Mouse (Mus musculus) heart, adult 2 months (tissue): Measurements from ENCODE around the gene Nol9. TPM values are rescaled to one million over a fixed set of nuclear protein-coding genes. Genes with fewer than 3 reads are reported as not detected.

Experiments
- DNase-seq, 2 experiments: peaks; one replicate each; pipeline ENCODE4 v3.0.0; 2021
- H3K27ac ChIP-seq: fragments of 200-600 bp; 2 replicates; pipeline ENCODE4 v1.8.1; 2022
- H3K27me3 ChIP-seq: fragments of 200-500 bp; 2 replicates; pipeline ENCODE4 v1.6.1; 2012; ENCODE audit warnings: mild to moderate bottlenecking, low read length, inconsistent platforms, mixed read lengths; ENCODE audit not compliant: control insufficient read depth, insufficient read depth
- H3K36me3 ChIP-seq: fragments of 200-500 bp; 2 replicates; pipeline ENCODE4 v1.6.1; 2012; ENCODE audit warnings: low read length, inconsistent platforms; ENCODE audit not compliant: control insufficient read depth, insufficient read depth
- H3K4me1 ChIP-seq: fragments of 200-500 bp; 2 replicates; pipeline ENCODE4 v1.6.1; 2011; ENCODE audit warnings: low read length; ENCODE audit not compliant: control insufficient read depth, insufficient read depth
- H3K4me3 ChIP-seq: fragments of 200-600 bp; 2 replicates; pipeline ENCODE4 v1.8.1; 2022
- H3K79me2 ChIP-seq: fragments of 200-500 bp; replicated peaks from 2 replicates; pipeline ENCODE4 v1.6.1; 2012; ENCODE audit warnings: mild to moderate bottlenecking, inconsistent platforms, low read length, moderate library complexity, mixed read lengths; ENCODE audit not compliant: control insufficient read depth, insufficient read depth
- H3K9ac ChIP-seq: fragments of 200-500 bp; 2 replicates; pipeline ENCODE4 v1.6.1; 2012; ENCODE audit warnings: low read depth, mild to moderate bottlenecking, control low read depth, inconsistent platforms, low read length, mixed read lengths
- CTCF ChIP-seq: fragments of 200-600 bp; IDR thresholded peaks from 2 replicates; pipeline ENCODE4 v1.8.1; 2022; ENCODE audit warnings: antibody characterized with exemption, mild to moderate bottlenecking, moderate library complexity
- EP300 ChIP-seq: fragments of 200-500 bp; IDR thresholded peaks from 2 replicates; pipeline ENCODE4 v1.6.1; 2011; ENCODE audit warnings: low read depth, low read length, control low read depth; ENCODE audit not compliant: insufficient read depth
- POLR2A ChIP-seq: fragments of 200-500 bp; IDR thresholded peaks from 2 replicates; pipeline ENCODE4 v1.6.1; 2011; ENCODE audit warnings: mild to moderate bottlenecking, low read depth, low read length, control low read depth; ENCODE audit not compliant: insufficient read depth
- WGBS: fragments of 180-500 bp; shearing (Covaris S2); methylation state at CpG from one replicate; pipeline ENCODE4 v1.1.7; 2018; 5-methylcytosine and 5-hydroxymethylcytosine counted together
- intact Hi-C: fragments of 180-260 bp; cut with DNase I; formaldehyde crosslinking; loops from one replicate; pipeline ENCODE4 v1.15.1; 2025
- polyA plus RNA-seq: library from polyadenylated mRNA; depleted of rRNA; stranded (reverse); fragments of >200 nt; gene quantifications from 2 replicates; pipeline ENCODE4 v1.2.3, GENCODE M21; 2012
- total RNA-seq, 2 experiments: library from RNA; stranded (reverse); gene quantifications; 2 replicates each; pipeline ENCODE4 v1.2.3; 2021

The Nol9 gene
- total and polyA plus RNA-seq, 3 experiments = 7.3 to 9.8 (median 9.7) TPM

DNA sequence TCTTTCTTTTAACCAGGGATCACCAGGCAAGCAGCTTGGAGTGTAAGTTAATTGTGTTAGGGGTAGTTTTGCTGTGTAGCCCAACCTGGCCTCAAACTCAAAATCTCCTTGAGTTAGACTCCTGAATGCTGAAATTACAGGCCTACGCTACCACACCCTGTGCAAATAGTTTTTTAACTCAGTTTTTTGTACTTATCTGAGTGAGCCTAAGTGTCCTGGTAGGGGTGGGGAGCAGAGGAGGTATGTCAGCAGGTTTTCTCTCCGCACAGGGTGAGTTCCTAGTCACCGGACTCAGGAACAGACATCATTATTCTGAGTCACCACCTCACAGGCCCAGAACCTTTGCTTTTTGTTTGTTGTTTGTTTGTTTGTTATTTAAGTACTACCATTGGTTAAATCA lies 37.1 kb upstream of the Nol9 start:
- Histone ChIP-seq H3K36me3 (no peaks in the 10 kb centered on the region; the same call in 1 of the 2 replicates), H3K4me3 (no peak overlapping the region), H3K9ac (no peak overlapping the region), H3K27me3 (no peaks in the 10 kb centered on the region), H3K27ac (no peak overlapping the region), H3K79me2 (no peaks in the 10 kb centered on the region), H3K4me1 (no peaks in the 10 kb centered on the region)
- intact Hi-C loops = loop anchor here (2.0 kb wide), 1 partner anchor 19 kb away; no protein-coding TSS in a partner anchor
- TF ChIP-seq CTCF = no peak
- no peak for TF ChIP-seq POLR2A
- WGBS = 96% methylated on average over 3 of the region's 3 CpGs
- DNase-seq = no peak

DNA sequence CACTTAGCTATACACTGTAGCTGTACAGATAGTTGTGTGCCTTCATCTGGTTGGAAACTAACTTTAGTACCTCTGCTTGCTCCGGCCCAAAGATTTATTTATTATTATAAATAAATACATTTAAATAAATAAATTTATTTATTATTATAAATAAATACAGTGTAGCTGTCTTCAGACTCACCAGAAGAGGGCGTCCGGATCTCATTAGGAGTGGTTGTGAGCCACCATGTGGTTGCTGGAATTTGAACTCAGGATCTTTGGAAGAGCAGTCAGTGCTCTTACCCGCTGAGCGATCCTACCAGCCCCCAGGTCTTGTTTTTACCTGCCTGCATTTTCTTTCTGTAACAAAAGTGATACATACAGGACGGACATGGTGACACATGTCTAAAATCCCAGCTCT lies 33.0 kb upstream of the Nol9 start:
- no peak overlapping the region for H3K27ac ChIP-seq
- H3K4me3 ChIP-seq = no peak overlapping the region
- DNase-seq = no peak
- H3K4me1 ChIP-seq = peaks cover 8% of the 10 kb centered on the region
- intact Hi-C loops = no loop called here
- no peaks in the 10 kb centered on the region for H3K36me3 ChIP-seq
- TF ChIP-seq CTCF = peak; percentile 65
- TF ChIP-seq POLR2A = no peak
- no peaks in the 10 kb centered on the region; the same call in 1 of the 2 replicates for H3K79me2 ChIP-seq
- H3K27me3 ChIP-seq = no peaks in the 10 kb centered on the region
- no peak overlapping the region for H3K9ac ChIP-seq
- 84% methylated on average over 6 of the region's 6 CpGs for WGBS

- DNase-seq = no peak
- Histone ChIP-seq H3K4me1 (peaks cover 10% of the 10 kb centered on the region), H3K36me3 (no peaks in the 10 kb centered on the region; the same call in 1 of the 2 replicates), H3K79me2 (no peaks in the 10 kb centered on the region; the same call in 1 of the 2 replicates), H3K27ac (peak overlapping the region; percentile 98), H3K9ac (no peak overlapping the region), H3K4me3 (no peak overlapping the region), H3K27me3 (no peaks in the 10 kb centered on the region)
- intact Hi-C loops = loop anchor here (1.0 kb wide), 1 partner anchor 10 kb away; no protein-coding TSS in a partner anchor
- WGBS = 65% methylated on average over 3 of the region's 3 CpGs
- TF ChIP-seq CTCF (no peak), POLR2A (no peak), EP300 (no peak)
These were observed 32.3 kb upstream of the Nol9 start for GRCm38 (mm10) chr4:152006812-152007211.

DNA sequence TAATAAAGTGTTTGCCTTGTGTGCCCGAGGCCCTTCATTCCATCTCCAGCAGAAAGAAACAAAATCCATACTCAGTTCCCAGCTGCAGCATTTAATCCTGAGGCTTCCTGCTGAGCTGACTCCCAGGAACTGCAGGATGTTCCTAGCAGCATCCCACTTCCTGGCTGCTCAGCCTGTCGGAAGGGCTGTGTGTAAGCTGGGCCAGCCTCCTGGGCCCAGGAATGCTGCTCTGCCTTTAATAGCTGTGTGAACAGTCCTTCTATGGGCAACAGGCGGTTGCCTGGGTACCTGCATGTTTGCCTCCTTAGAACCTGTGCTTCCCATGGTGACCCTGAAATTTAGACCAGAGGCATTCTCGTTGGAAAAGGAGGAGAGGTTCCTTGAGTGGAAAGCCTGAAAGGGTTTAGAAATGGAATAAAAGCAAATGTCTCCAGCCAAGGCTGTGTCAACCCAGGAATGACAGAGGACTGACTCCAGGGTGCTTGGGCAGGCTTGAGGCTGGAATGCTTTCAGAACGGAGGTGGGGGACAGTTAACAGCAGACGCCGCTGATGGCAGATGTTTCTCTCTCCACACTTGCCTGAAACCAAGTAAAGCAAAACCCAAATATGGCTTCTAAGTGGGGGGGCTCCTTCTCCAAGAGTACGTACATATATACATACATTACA lies 31.5 kb upstream of the Nol9 start:
- DNase-seq = peak; percentile 57 to 58
- TF ChIP-seq CTCF (no peak), POLR2A (0 out of 2 replicates have a peak, but pooled peaks have one; percentile 50), EP300 (0 out of 2 replicates have a peak, but pooled peaks have one; percentile 16)
- Histone ChIP-seq H3K4me3 (peak overlapping the region; percentile 88), H3K9ac (peak overlapping the region; percentile 72), H3K27ac (peak overlapping the region; percentile 98), H3K27me3 (no peaks in the 10 kb centered on the region), H3K36me3 (peaks cover under 1% of the 10 kb centered on the region), H3K79me2 (peaks cover 3% of the 10 kb centered on the region; the same call in 1 of the 2 replicates), H3K4me1 (peaks cover 14% of the 10 kb centered on the region)
- intact Hi-C loops = loop anchor here (1.0 kb wide), 1 partner anchor 10 kb away; no protein-coding TSS in a partner anchor
- 10% methylated on average over 8 of the region's 8 CpGs for WGBS

DNA sequence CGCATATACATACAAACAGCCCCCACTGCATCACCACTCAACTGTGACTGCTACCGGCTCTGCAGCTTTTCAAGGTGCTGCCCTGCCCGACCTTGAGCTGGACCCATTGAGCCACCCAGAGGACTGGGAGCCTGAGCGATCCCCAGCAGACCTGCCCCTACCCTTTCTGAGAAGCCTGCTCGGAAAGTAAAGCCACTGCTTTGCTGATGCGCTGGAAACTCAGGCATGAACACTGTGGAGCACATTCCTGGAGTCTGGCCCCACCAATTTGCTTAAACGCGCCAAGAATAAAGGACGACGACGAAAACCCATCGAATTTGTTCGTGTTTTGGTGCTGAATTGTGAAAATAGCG lies 31.0 kb upstream of the Nol9 start:
- TF ChIP-seq POLR2A (no peak), EP300 (no peak), CTCF (no peak)
- intact Hi-C loops = no loop called here
- Histone ChIP-seq H3K4me3 (peak overlapping the region; percentile 88), H3K36me3 (peaks cover 4% of the 10 kb centered on the region), H3K27me3 (no peaks in the 10 kb centered on the region), H3K9ac (peak overlapping the region; percentile 72), H3K27ac (peak overlapping the region; percentile 98), H3K4me1 (peaks cover 17% of the 10 kb centered on the region), H3K79me2 (peaks cover 3% of the 10 kb centered on the region; the same call in 1 of the 2 replicates)
- DNase-seq = peak; percentile 50 to 61
- under 1% methylated on average over 14 of the region's 14 CpGs for WGBS

DNA sequence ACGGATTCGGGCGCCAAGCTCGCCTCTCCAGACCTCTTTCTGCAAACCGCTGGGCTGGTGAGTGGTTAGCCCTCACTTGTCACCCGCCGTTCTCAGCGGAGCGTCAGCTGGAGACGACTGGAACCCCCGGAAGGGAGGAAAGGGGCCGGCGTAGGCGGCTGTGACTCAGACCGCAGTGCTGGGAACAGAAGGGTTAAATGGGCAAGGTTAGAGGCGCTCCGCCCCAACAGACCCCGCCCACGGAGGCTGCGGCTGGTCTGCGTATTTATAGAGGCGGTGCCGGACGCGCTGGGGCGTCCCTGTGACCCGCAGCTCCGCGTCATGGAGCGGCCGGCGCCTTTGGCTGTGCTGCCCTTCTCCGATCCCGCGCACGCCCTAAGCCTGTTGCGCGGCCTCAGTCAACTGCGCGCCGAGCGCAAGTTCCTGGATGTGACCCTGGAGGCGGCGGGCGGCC lies 30.5 kb upstream of the Nol9 start, which contains the start of gene Klhl21:
Gene Klhl21, plus strand, starts transcription at position 182 of the 454 bp plus-strand sequence.
- TF ChIP-seq POLR2A (peak; percentile 96), EP300 (0 out of 2 replicates have a peak, but pooled peaks have one; percentile 50), CTCF (no peak)
- peak; percentile 97 for DNase-seq
- Histone ChIP-seq H3K36me3 (peaks cover 4% of the 10 kb centered on the region), H3K27ac (peak within 1 kb of the TSS; percentile 98), H3K4me1 (peaks cover 17% of the 10 kb centered on the region), H3K4me3 (peak within 1 kb of the TSS; percentile 88), H3K9ac (peak within 1 kb of the TSS; percentile 90), H3K27me3 (no peaks in the 10 kb centered on the region), H3K79me2 (peaks cover 3% of the 10 kb centered on the region; the same call in 1 of the 2 replicates)
- WGBS = under 1% methylated on average over 45 of the region's 45 CpGs
- intact Hi-C loops = no loop called here
